7 mouse cellular contexts compared by ENCODE assay signal in the genomic region with DNA sequence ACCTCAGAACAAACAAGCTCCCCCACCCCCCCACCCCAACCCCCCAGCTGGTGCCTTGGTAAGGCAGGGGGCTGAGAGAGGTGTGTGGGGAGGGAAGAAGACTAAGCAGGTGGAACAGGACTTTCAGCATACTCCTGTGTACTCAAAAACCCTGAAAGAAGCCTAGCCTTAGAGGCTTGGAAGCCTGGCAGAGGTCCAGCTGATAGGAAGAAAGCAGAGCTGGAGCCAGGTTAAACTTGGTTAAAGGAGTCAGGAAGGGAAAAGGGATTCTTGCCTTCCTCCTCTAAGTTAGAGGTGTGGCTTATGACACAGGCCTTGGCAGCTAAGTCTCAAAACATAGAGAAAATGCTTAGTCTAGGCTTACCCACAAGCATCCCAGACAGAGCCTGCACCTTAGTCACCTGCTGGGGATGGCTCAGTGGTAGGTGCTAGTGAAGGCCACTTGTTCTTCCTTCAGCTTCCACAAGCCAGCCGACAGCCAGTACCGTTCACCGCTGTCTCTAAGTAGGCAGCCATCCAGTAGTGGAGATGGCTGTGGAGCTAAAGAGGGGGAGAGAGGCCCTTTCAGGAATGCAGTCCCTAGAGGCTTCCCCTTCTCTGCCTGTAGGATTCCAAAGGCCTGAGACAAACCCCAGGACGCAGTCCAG. TPM values are rescaled to one million over a fixed set of nuclear protein-coding genes. Genes with fewer than 3 reads are reported as not detected.
DNase-seq lines count a peak whose midpoint lies in the region; ATAC-seq and TF ChIP-seq lines count a peak whose summit lies in the region.

No protein-coding gene starts in this region.

- in situ Hi-C loops in Patski (cut with MboI; ENCODE audit: low pct_unique_long_range_greater_than_20kb), result loop anchor here (25.0 kb wide), 1 partner anchor 1581 kb away; no protein-coding TSS in a partner anchor

- H3K9me3 ChIP-seq in heart, postnatal 0 days (replicated peaks; ENCODE audit: control insufficient read depth, low read length), result no peaks in the 10 kb centered on the region
- H3K9me3 ChIP-seq in limb, embryonic 13.5 days, result no peaks in the 10 kb centered on the region

- peaks cover 46% of the 10 kb centered on the region for H3K4me1 ChIP-seq in heart, postnatal 0 days (ENCODE audit: control insufficient read depth, insufficient read depth)
- peaks cover 79% of the 10 kb centered on the region for H3K4me1 ChIP-seq in limb, embryonic 13.5 days

- H3K4me2 ChIP-seq in heart, postnatal 0 days (ENCODE audit: low read depth, low read length), result peak overlapping the region; percentile 18
- H3K4me2 ChIP-seq in limb, embryonic 13.5 days (replicated peaks), result peak overlapping the region; percentile 49

- no peak for TF ChIP-seq CTCF in C2C12 (IDR thresholded peaks at IDR 0.05; ENCODE audit: control insufficient read depth, insufficient read depth, insufficient read length)
- TF ChIP-seq CTCF in Patski (IDR thresholded peaks at IDR 0.05), result no peak
- TF ChIP-seq CTCF in heart, postnatal 0 days (IDR thresholded peaks at IDR 0.05; ENCODE audit: low read depth), result no peak

- H3K9ac ChIP-seq in heart, postnatal 0 days (replicated peaks; ENCODE audit: low read depth, low read length), result no peak overlapping the region
- H3K9ac ChIP-seq in limb, embryonic 13.5 days, result no peak overlapping the region

- no peak for DNase-seq in Patski (ENCODE audit: low read depth, low spot score)
- DNase-seq in heart, postnatal 0 days (ENCODE audit: low spot score), result peak; percentile 89
- DNase-seq in spleen, postnatal 10 days (ENCODE audit: low spot score in 2 of 2), result no peak
- DNase-seq in ovary, adult 18-20 months (ENCODE audit: low spot score), result no peak

- CTCF ChIA-PET in Patski (lab: Charles Lee), result interaction anchor here (0.9 to 8.9 kb wide), 5 partner anchors 15 to 150 kb away, joined by 3 to 71 read pairs (median 3); no protein-coding TSS in a partner anchor

- peak overlapping the region; percentile 74 for H3K27ac ChIP-seq in heart, postnatal 0 days (ENCODE audit: low read depth)
- peak overlapping the region; percentile 91; the same call in 1 of the 2 replicates for H3K27ac ChIP-seq in limb, embryonic 13.5 days

- H3K79me3 ChIP-seq in C2C12 (ENCODE audit: low read depth), result peaks cover 25% of the 10 kb centered on the region

- H3K27me3 ChIP-seq in C2C12 (ENCODE audit: control insufficient read depth, insufficient read depth, insufficient read length) (no peaks in the 10 kb centered on the region), Patski (no peaks in the 10 kb centered on the region)
- H3K27me3 ChIP-seq in heart, postnatal 0 days (ENCODE audit: control insufficient read depth, insufficient read depth, low read length), result no peaks in the 10 kb centered on the region
- H3K27me3 ChIP-seq in limb, embryonic 13.5 days, result no peaks in the 10 kb centered on the region

- H3ac ChIP-seq in C2C12 (ENCODE audit: control insufficient read depth, insufficient read length, low read depth), result peak overlapping the region; percentile 56

- H3K4me3 ChIP-seq in C2C12 (ENCODE audit: insufficient read depth, poor library complexity, severe bottlenecking), result no peak overlapping the region
- H3K4me3 ChIP-seq in heart, postnatal 0 days (ENCODE audit: low read depth, low read length), result no peak overlapping the region
- no peak overlapping the region; the same call in 1 of the 2 replicates for H3K4me3 ChIP-seq in limb, embryonic 13.5 days

- POLR2A ChIA-PET in Patski (lab: Charles Lee), result interaction anchor here (0.6 to 1.7 kb wide), 3 partner anchors 9 to 1507 kb away, joined by 3 to 4 read pairs (median 3); no protein-coding TSS in a partner anchor

- ATAC-seq in Patski, result peak; percentile 76
- ATAC-seq in heart, postnatal 0 days (ENCODE audit: insufficient read depth, low read depth), result peak; percentile 87
- ATAC-seq in limb, embryonic 13.5 days (ENCODE audit: low FRiP score, low read depth), result no peak
- ATAC-seq in CD4-positive, CD25-positive, alpha-beta regulatory T cell, adult 4 months, result no peak

- WGBS in heart, postnatal 0 days, result 4% methylated on average over 4 of the region's 4 CpGs
- 22% methylated on average over 4 of the region's 4 CpGs for WGBS in limb, embryonic 13.5 days

- peaks cover 32% of the 10 kb centered on the region for H3K79me2 ChIP-seq in C2C12 (ENCODE audit: control insufficient read depth, insufficient read depth)

- TF ChIP-seq EP300 in heart, postnatal 0 days (IDR thresholded peaks at IDR 0.05; ENCODE audit: low read depth), result 0 out of 2 replicates have a peak, but pooled peaks have one; percentile 56

- peaks cover 13% of the 10 kb centered on the region for H3K36me3 ChIP-seq in C2C12 (ENCODE audit: control insufficient read depth, insufficient read depth)
- H3K36me3 ChIP-seq in heart, postnatal 0 days (replicated peaks; ENCODE audit: control insufficient read depth, insufficient read depth, low read length), result no peaks in the 10 kb centered on the region
- H3K36me3 ChIP-seq in limb, embryonic 13.5 days, result peaks cover 8% of the 10 kb centered on the region

TF ChIP-seq in C2C12, 6 proteins besides CTCF, POLR2A, EP300 and RAD21:
- TF ChIP-seq MAX (IDR thresholded peaks at IDR 0.05), result peak; percentile 43
- TF ChIP-seq MYOG (IDR thresholded peaks at IDR 0.05; ENCODE audit: control insufficient read depth, extremely low read depth, insufficient read length), result no peak

RNA-seq across cellular contexts. Expression of a gene that starts 6.2 kb away (rescaled TPM):
- 24.4 TPM for polyA plus RNA-seq in C2C12 (2012; fragmentation: generic; extraction: Trizol)
- 43.2 TPM for polyA plus RNA-seq in Patski (2021)
- 50.4 and 56.2 TPM in 2 replicates for total RNA-seq in heart, postnatal 0 days (2014; rRNA removed; ENCODE audit: low replicate concordance)
- 3.1 and 3.9 TPM in 2 replicates for polyA plus RNA-seq in heart, postnatal 0 days (2015; fragmentation: Nextera tagmentation; extraction: Ambion mirVana)
- 5.8 and 6.0 TPM in 2 replicates for polyA plus RNA-seq in limb, embryonic 13.5 days (2015; fragmentation: Nextera tagmentation; extraction: Ambion mirVana)
- polyA plus RNA-seq in CD4-positive, CD25-positive, alpha-beta regulatory T cell, adult 4 months (2017; shearing (Covaris generic)), result 10 to 100 TPM in 1 of 2 experiments, 1 to 10 TPM in 1; 4.9 to 12.6 TPM

RNA-seq across cellular contexts. Expression of a gene that starts 53.3 kb away (rescaled TPM):
- polyA plus RNA-seq in C2C12 (2012; fragmentation: generic; extraction: Trizol), result 1.1 TPM
- 28.4 TPM for polyA plus RNA-seq in Patski (2021)
- 8.2 and 16.1 TPM in 2 replicates for total RNA-seq in heart, postnatal 0 days (2014; rRNA removed; ENCODE audit: low replicate concordance)
- polyA plus RNA-seq in heart, postnatal 0 days (2015; fragmentation: Nextera tagmentation; extraction: Ambion mirVana), result 6.5 and 7.2 TPM in 2 replicates
- 7.6 and 7.7 TPM in 2 replicates for polyA plus RNA-seq in limb, embryonic 13.5 days (2015; fragmentation: Nextera tagmentation; extraction: Ambion mirVana)
- 10 to 100 TPM; 17.9 to 26.0 TPM for polyA plus RNA-seq in CD4-positive, CD25-positive, alpha-beta regulatory T cell, adult 4 months (2017; shearing (Covaris generic))

Comparison
In these comparisons a context has a peak if more than half of its experiments do, and no peak if none do; other contexts are left out.
1. ATAC-seq: peak in Patski (single experiment) and heart, postnatal 0 days (single experiment); none in limb, embryonic 13.5 days (single experiment) and CD4-positive, CD25-positive, alpha-beta regulatory T cell, adult 4 months (single experiment).